Mouse (Mus musculus) forebrain, embryonic 11.5 days (tissue): ENCODE measurements around the gene Ctsf. TPM values are rescaled to one million over a fixed set of nuclear protein-coding genes. Genes with fewer than 3 reads are reported as not detected.

Experiments
- ATAC-seq: fragments of 200-750 bp; cut with Nextera tagmentation; replicated peaks from 2 replicates; pipeline ENCODE4 v1.8.0; 2017; ENCODE audit warnings: moderate TSS enrichment; ENCODE audit not compliant: low FRiP score
- DNase-seq: peaks from one replicate; pipeline ENCODE4 v3.0.0-alpha.2; 2017; ENCODE audit warnings: low spot score
- H3K27ac ChIP-seq: fragments of 300-500 bp; sonication (generic); 2 replicates; pipeline ENCODE4 v1.5.1; 2014; ENCODE audit warnings: low read depth, low read length
- H3K27me3 ChIP-seq: fragments of 300-500 bp; sonication (generic); 2 replicates; pipeline ENCODE4 v1.6.1; 2014; ENCODE audit warnings: mild to moderate bottlenecking, low read length, mixed read lengths; ENCODE audit not compliant: control insufficient read depth, insufficient read depth
- H3K36me3 ChIP-seq: fragments of 300-500 bp; sonication (generic); 2 replicates; pipeline ENCODE4 v1.6.1; 2014; ENCODE audit warnings: mild to moderate bottlenecking, low read length, moderate library complexity, mixed read lengths; ENCODE audit not compliant: control insufficient read depth, insufficient read depth
- H3K4me1 ChIP-seq: fragments of 300-500 bp; sonication (generic); replicated peaks from 2 replicates; pipeline ENCODE4 v1.6.1; 2014; ENCODE audit warnings: low read length, mixed read lengths; ENCODE audit not compliant: control insufficient read depth, insufficient read depth
- H3K4me2 ChIP-seq: fragments of 300-500 bp; sonication (generic); 2 replicates; pipeline ENCODE4 v1.6.1; 2014; ENCODE audit warnings: low read depth, mild to moderate bottlenecking, low read length, moderate library complexity, mixed read lengths; ENCODE audit not compliant: severe bottlenecking
- H3K4me3 ChIP-seq: fragments of 300-500 bp; sonication (generic); 2 replicates; pipeline ENCODE4 v1.5.1; 2014; ENCODE audit warnings: low read depth, low read length
- H3K9ac ChIP-seq: fragments of 300-500 bp; sonication (generic); 2 replicates; pipeline ENCODE4 v1.6.1; 2014; ENCODE audit warnings: low read length
- H3K9me3 ChIP-seq: fragments of 300-500 bp; sonication (generic); 2 replicates; pipeline ENCODE4 v1.6.1; 2016; ENCODE audit warnings: low read length, mixed read lengths; ENCODE audit not compliant: control insufficient read depth
- WGBS: fragments of 180-500 bp; shearing (Covaris S2); extraction: QIAGEN DNeasy Blood & Tissue Kit; methylation state at CpG from one replicate; pipeline ENCODE4 v1.1.7; 2014; 5-methylcytosine and 5-hydroxymethylcytosine counted together
- polyA plus RNA-seq: library from polyadenylated mRNA; unstranded; fragments of >200 nt; fragmentation: Nextera tagmentation; extraction: Ambion mirVana; gene quantifications from 2 replicates; pipeline ENCODE4 v1.2.1, GENCODE M21; 2014

Ctsf gene
- polyA plus RNA-seq, 1 experiment from 2014 or later, result 20.2 TPM

DNA sequence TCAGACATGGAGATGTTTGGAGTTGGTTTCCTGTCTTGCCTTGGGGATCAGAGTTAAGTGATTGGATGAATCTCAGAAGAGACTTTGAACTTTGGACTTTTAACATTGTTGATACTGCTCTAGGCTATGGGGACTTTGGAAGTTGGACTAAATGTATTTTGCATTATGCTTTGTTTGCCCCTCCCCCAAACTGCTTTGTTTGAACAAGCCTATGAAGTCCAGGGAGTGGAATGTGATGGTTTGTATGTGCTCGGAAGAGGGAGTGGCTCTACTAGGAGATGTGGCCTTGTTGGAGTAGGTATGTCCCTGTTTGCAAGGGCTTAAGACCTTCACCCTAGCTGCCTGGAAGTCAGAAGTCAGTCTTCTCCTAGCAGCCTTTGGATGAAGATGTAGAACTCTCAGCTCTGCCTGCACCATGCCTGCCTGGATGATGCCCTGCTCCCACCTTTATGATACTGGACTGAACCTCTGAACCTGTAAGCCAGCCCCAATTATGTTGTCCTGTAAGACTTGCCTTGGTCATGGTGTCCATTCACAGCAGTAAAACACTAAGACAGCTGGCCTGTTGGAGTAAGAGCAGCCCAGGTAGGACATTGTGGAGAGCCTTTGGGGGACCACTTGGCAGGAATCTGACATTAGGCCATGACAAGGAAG lies 37.6 kb upstream of the Ctsf start:
- no peaks in the 10 kb centered on the region for H3K4me1 ChIP-seq
- H3K36me3 ChIP-seq, result no peaks in the 10 kb centered on the region
- DNase-seq, result no peak
- no peak overlapping the region for H3K4me2 ChIP-seq
- H3K9me3 ChIP-seq, result no peaks in the 10 kb centered on the region
- H3K27me3 ChIP-seq, result no peaks in the 10 kb centered on the region
- H3K9ac ChIP-seq, result no peak overlapping the region
- no peak overlapping the region for H3K4me3 ChIP-seq
- ATAC-seq, result no peak
- WGBS, result 71% methylated on average over 1 of the region's 1 CpGs
- no peak overlapping the region for H3K27ac ChIP-seq

- H3K27me3 ChIP-seq, result no peaks in the 10 kb centered on the region
- no peak overlapping the region for H3K4me3 ChIP-seq
- no peaks in the 10 kb centered on the region for H3K4me1 ChIP-seq
- H3K27ac ChIP-seq, result no peak overlapping the region
- H3K9ac ChIP-seq, result no peak overlapping the region
- ATAC-seq, result no peak
- H3K36me3 ChIP-seq, result no peaks in the 10 kb centered on the region; the same call in 1 of the 2 replicates
- no peak for DNase-seq
- H3K4me2 ChIP-seq, result no peak overlapping the region
- H3K9me3 ChIP-seq, result no peaks in the 10 kb centered on the region
- 91% methylated on average over 5 of the region's 5 CpGs for WGBS
These were observed 34.1 kb upstream of the Ctsf start for GRCm38 (mm10) chr19:4820678-4821303.

- Histone ChIP-seq H3K27ac (no peak overlapping the region), H3K4me1 (peaks cover 2% of the 10 kb centered on the region; the same call in 1 of the 2 replicates), H3K4me2 (no peak overlapping the region), H3K36me3 (no peaks in the 10 kb centered on the region; the same call in 1 of the 2 replicates), H3K4me3 (no peak overlapping the region), H3K9me3 (no peaks in the 10 kb centered on the region), H3K27me3 (no peaks in the 10 kb centered on the region), H3K9ac (no peak overlapping the region)
- ATAC-seq (no peak), DNase-seq (no peak)
- WGBS, result 60% methylated on average over 16 of the region's 16 CpGs
These were observed 26.4 kb upstream of the Ctsf start for GRCm38 (mm10) chr19:4828444-4829114.

DNA sequence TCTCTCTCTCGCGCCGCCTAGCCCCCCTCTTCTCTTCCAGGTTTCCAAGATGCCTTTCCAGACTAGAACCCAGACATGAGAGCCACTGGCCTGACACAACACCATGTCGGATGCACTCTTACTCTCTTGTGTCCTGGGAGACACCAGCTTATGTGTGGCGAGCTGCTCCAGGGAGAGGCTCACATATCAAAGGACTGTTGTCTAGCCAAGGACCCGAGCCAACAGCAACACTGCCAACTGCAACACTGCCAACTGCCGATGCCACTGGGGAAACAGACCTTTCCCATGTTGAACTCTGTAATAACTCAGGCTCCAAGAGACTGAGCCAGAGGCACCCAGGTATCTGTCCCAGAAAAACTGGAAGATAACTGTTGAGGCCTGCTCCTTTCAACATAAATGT lies 25.8 kb upstream of the Ctsf start:
- WGBS, result 72% methylated on average over 7 of the region's 7 CpGs
- Histone ChIP-seq H3K27ac (no peak overlapping the region), H3K4me1 (peaks cover 2% of the 10 kb centered on the region; the same call in 1 of the 2 replicates), H3K9me3 (no peaks in the 10 kb centered on the region), H3K27me3 (no peaks in the 10 kb centered on the region), H3K4me2 (no peak overlapping the region), H3K36me3 (no peaks in the 10 kb centered on the region; the same call in 1 of the 2 replicates), H3K9ac (no peak overlapping the region), H3K4me3 (no peak overlapping the region)
- ATAC-seq (no peak), DNase-seq (no peak)

- 90% methylated on average over 8 of the region's 8 CpGs for WGBS
- no peaks in the 10 kb centered on the region for H3K9me3 ChIP-seq
- ATAC-seq (no peak), DNase-seq (no peak)
- peaks cover 2% of the 10 kb centered on the region; the same call in 1 of the 2 replicates for H3K4me1 ChIP-seq
- H3K9ac ChIP-seq, result no peak overlapping the region
- no peak overlapping the region for H3K4me3 ChIP-seq
- no peak overlapping the region for H3K4me2 ChIP-seq
- no peaks in the 10 kb centered on the region for H3K27me3 ChIP-seq
- H3K27ac ChIP-seq, result no peak overlapping the region
- H3K36me3 ChIP-seq, result no peaks in the 10 kb centered on the region; the same call in 1 of the 2 replicates
These were observed 21.0 kb upstream of the Ctsf start for GRCm38 (mm10) chr19:4833977-4834376.

GRCm38 (mm10) chr19:4836096-4836495 lies 18.8 kb upstream of the Ctsf start:
- Histone ChIP-seq H3K4me2 (no peak overlapping the region), H3K36me3 (no peaks in the 10 kb centered on the region; the same call in 1 of the 2 replicates), H3K27ac (no peak overlapping the region), H3K4me1 (peaks cover 8% of the 10 kb centered on the region), H3K9me3 (no peaks in the 10 kb centered on the region), H3K27me3 (peaks cover 12% of the 10 kb centered on the region), H3K9ac (no peak overlapping the region), H3K4me3 (no peak overlapping the region)
- ATAC-seq, result no peak
- no peak for DNase-seq
- WGBS, result 88% methylated on average over 2 of the region's 2 CpGs

DNA sequence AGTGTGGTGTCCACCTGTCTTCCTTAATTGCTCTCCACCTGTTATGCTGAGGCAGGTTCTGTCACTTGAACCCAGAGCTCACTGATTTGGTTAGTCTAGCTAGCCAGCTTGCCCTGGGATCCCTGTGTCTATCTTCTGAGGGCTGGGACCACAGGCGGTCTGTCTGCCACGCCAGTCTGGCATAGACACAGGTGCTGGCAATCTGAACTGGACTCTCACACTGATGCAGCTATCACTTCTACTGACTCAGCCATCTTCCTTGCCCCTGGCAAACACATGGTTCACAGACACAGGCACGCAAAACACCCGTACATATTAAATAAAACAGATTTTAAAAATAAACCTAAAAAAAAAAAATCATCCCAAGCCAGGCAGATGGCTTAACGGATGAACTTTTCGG lies 17.9 kb upstream of the Ctsf start:
- Histone ChIP-seq H3K4me3 (no peak overlapping the region), H3K27me3 (peaks cover 16% of the 10 kb centered on the region), H3K36me3 (no peaks in the 10 kb centered on the region; the same call in 1 of the 2 replicates), H3K4me1 (peaks cover 8% of the 10 kb centered on the region), H3K27ac (no peak overlapping the region), H3K9me3 (no peaks in the 10 kb centered on the region), H3K4me2 (no peak overlapping the region), H3K9ac (no peak overlapping the region)
- 96% methylated on average over 6 of the region's 6 CpGs for WGBS
- ATAC-seq (no peak), DNase-seq (no peak)

GRCm38 (mm10) chr19:4838526-4839140 lies 16.3 kb upstream of the Ctsf start:
- Histone ChIP-seq H3K4me2 (peak overlapping the region; percentile 98), H3K9me3 (no peaks in the 10 kb centered on the region), H3K27me3 (peaks cover 16% of the 10 kb centered on the region), H3K36me3 (no peaks in the 10 kb centered on the region; the same call in 1 of the 2 replicates), H3K4me3 (peak overlapping the region; percentile 55), H3K9ac (peak overlapping the region; percentile 75), H3K27ac (no peak overlapping the region), H3K4me1 (peaks cover 6% of the 10 kb centered on the region)
- WGBS, result 37% methylated on average over 10 of the region's 10 CpGs
- peak; percentile 10; the same call in 1 of the 2 replicates for ATAC-seq
- no peak for DNase-seq
